Mouse (Mus musculus): ENCODE results near the gene Tstd2. TPM values are rescaled to one million over a fixed set of nuclear protein-coding genes. Genes with fewer than 3 reads are reported as not detected.

Tstd2 gene
- polyA plus RNA-seq, 1 experiment from 2014 or later, result 25.3 TPM

DNA sequence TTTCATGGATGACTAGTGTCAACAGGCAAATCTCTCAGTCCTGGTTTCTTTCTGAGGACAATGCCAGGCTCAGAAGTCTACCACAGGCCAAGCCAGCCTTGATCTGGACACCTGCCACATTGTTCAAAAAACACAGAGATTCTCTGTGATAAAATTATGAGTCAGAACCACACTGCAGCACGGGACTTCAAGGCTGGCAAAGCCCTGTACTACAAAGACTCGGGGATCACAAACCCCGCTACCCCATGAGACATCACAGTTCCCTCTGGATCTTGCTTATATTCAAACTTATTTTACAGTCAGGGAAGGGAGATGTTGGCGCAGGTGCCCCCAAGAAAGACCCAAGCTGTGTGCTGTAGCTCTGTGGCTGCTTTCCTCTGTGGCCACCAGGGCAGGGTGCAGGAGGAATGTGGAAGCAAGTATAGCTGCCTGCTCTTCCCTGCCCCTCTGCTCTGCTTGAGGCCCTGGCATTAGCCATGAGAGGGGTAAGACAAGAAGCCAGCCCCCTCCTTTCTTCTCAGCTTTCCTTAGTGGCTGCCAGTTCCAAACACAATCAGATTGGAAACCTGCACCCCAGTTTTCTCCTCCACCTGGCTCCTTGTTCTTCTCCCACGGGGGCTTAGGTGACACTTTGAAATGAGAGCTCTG, 45.9 kb downstream of the Tstd2 start:
- peaks cover 10% of the 10 kb centered on the region for H3K4me1 ChIP-seq (ENCODE audit: control insufficient read depth, insufficient read depth, low read length)
- H3K27ac ChIP-seq (ENCODE audit: low read length), result no peak overlapping the region
- peaks cover 42% of the 10 kb centered on the region for H3K36me3 ChIP-seq (ENCODE audit: control insufficient read depth, insufficient read depth)
- no peak overlapping the region for H3K4me2 ChIP-seq (ENCODE audit: low read depth, low read length)
- no peak for ATAC-seq (replicated peaks; ENCODE audit: extremely low read depth, insufficient read depth, low FRiP score)
- H3K4me3 ChIP-seq (ENCODE audit: low read length), result no peak overlapping the region
- H3K9me3 ChIP-seq (replicated peaks; ENCODE audit: control insufficient read depth, low read length), result no peaks in the 10 kb centered on the region
- H3K27me3 ChIP-seq (ENCODE audit: control insufficient read depth, insufficient read depth, low read length), result no peaks in the 10 kb centered on the region
- WGBS, result 76% methylated on average over 5 of the region's 5 CpGs
- no peak overlapping the region for H3K9ac ChIP-seq (ENCODE audit: low read length)

GRCm38 (mm10) chr4:46089524-46090125, 48.9 kb downstream of the Tstd2 start:
- H3K27me3 ChIP-seq (ENCODE audit: control insufficient read depth, insufficient read depth, low read length), result no peaks in the 10 kb centered on the region
- no peak for ATAC-seq (replicated peaks; ENCODE audit: extremely low read depth, insufficient read depth, low FRiP score)
- no peak overlapping the region for H3K9ac ChIP-seq (ENCODE audit: low read length)
- no peaks in the 10 kb centered on the region for H3K9me3 ChIP-seq (replicated peaks; ENCODE audit: control insufficient read depth, low read length)
- H3K36me3 ChIP-seq (ENCODE audit: control insufficient read depth, insufficient read depth), result peaks cover 28% of the 10 kb centered on the region
- H3K4me2 ChIP-seq (ENCODE audit: low read depth, low read length), result no peak overlapping the region
- H3K4me3 ChIP-seq (ENCODE audit: low read length), result no peak overlapping the region
- peaks cover 20% of the 10 kb centered on the region for H3K4me1 ChIP-seq (ENCODE audit: control insufficient read depth, insufficient read depth, low read length)
- no peak overlapping the region for H3K27ac ChIP-seq (ENCODE audit: low read length)
- 92% methylated on average over 14 of the region's 14 CpGs for WGBS

GRCm38 (mm10) chr4:46087852-46088251, 50.6 kb downstream of the Tstd2 start:
- Histone ChIP-seq H3K9me3 (replicated peaks; ENCODE audit: control insufficient read depth, low read length) (no peaks in the 10 kb centered on the region), H3K27me3 (ENCODE audit: control insufficient read depth, insufficient read depth, low read length) (no peaks in the 10 kb centered on the region), H3K4me2 (ENCODE audit: low read depth, low read length) (no peak overlapping the region), H3K27ac (ENCODE audit: low read length) (peak overlapping the region; percentile 81), H3K36me3 (ENCODE audit: control insufficient read depth, insufficient read depth) (peaks cover 23% of the 10 kb centered on the region), H3K4me1 (ENCODE audit: control insufficient read depth, insufficient read depth, low read length) (peaks cover 20% of the 10 kb centered on the region), H3K9ac (ENCODE audit: low read length) (no peak overlapping the region), H3K4me3 (ENCODE audit: low read length) (no peak overlapping the region)
- ATAC-seq (replicated peaks; ENCODE audit: extremely low read depth, insufficient read depth, low FRiP score), result 0 out of 2 replicates have a peak, but pooled peaks have one; percentile 50
- 15% methylated on average over 4 of the region's 5 CpGs for WGBS

GRCm38 (mm10) chr4:46087427-46087771, 51.1 kb downstream of the Tstd2 start:
- no peak overlapping the region for H3K4me2 ChIP-seq (ENCODE audit: low read depth, low read length)
- H3K36me3 ChIP-seq (ENCODE audit: control insufficient read depth, insufficient read depth), result peaks cover 19% of the 10 kb centered on the region
- peaks cover 20% of the 10 kb centered on the region for H3K4me1 ChIP-seq (ENCODE audit: control insufficient read depth, insufficient read depth, low read length)
- H3K9ac ChIP-seq (ENCODE audit: low read length), result 0 out of 2 replicates have a peak overlapping the region, but pooled peaks have one; percentile 9
- ATAC-seq (replicated peaks; ENCODE audit: extremely low read depth, insufficient read depth, low FRiP score), result no peak
- WGBS, result 36% methylated on average over 7 of the region's 7 CpGs
- peak overlapping the region; percentile 81 for H3K27ac ChIP-seq (ENCODE audit: low read length)
- H3K9me3 ChIP-seq (replicated peaks; ENCODE audit: control insufficient read depth, low read length), result no peaks in the 10 kb centered on the region
- no peak overlapping the region for H3K4me3 ChIP-seq (ENCODE audit: low read length)
- H3K27me3 ChIP-seq (ENCODE audit: control insufficient read depth, insufficient read depth, low read length), result no peaks in the 10 kb centered on the region

DNA sequence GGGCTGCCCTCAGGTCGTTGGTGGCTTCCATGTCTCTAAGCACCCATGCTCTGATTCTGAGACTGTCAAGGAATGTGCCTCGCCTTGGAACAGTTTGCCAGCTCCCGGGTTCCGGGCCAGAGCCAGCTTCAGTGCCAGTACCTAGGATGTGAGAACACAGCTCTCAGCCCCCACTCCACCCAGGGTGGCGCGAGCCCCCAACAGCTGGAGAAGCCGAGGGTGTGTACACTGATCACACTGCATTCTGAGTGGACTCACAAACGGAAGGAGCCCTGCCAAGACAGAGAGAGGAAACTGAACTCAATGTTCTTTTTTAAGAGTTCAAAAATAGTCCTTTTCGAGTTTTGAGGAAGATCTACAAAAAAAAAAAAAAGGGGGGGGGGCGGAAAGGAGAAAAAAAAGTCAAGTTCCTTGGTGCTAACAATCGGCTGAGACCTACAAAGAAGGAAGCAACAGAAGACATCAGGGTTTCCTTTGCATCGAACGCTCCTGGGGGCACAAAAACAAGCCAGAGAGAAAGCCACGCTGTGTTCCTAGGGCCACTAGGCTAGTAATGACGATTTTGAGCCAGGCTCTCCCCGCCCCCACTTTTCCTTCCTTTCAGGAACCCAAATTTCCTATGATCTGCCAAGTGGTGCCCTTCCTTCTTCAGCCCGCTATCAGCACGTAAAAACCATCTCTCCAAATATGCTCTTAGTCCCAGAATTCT, 51.6 kb downstream of the Tstd2 start:
- peaks cover 13% of the 10 kb centered on the region for H3K36me3 ChIP-seq (ENCODE audit: control insufficient read depth, insufficient read depth)
- ATAC-seq (replicated peaks; ENCODE audit: extremely low read depth, insufficient read depth, low FRiP score), result no peak
- no peaks in the 10 kb centered on the region for H3K9me3 ChIP-seq (replicated peaks; ENCODE audit: control insufficient read depth, low read length)
- no peak overlapping the region for H3K4me3 ChIP-seq (ENCODE audit: low read length)
- H3K9ac ChIP-seq (ENCODE audit: low read length), result no peak overlapping the region
- peaks cover 20% of the 10 kb centered on the region for H3K4me1 ChIP-seq (ENCODE audit: control insufficient read depth, insufficient read depth, low read length)
- 61% methylated on average over 17 of the region's 18 CpGs for WGBS
- H3K27me3 ChIP-seq (ENCODE audit: control insufficient read depth, insufficient read depth, low read length), result no peaks in the 10 kb centered on the region
- peak overlapping the region; percentile 81 for H3K27ac ChIP-seq (ENCODE audit: low read length)
- H3K4me2 ChIP-seq (ENCODE audit: low read depth, low read length), result no peak overlapping the region

- Histone ChIP-seq H3K27me3 (ENCODE audit: control insufficient read depth, insufficient read depth, low read length) (no peaks in the 10 kb centered on the region), H3K4me2 (ENCODE audit: low read depth, low read length) (no peak overlapping the region), H3K9ac (ENCODE audit: low read length) (no peak overlapping the region), H3K36me3 (ENCODE audit: control insufficient read depth, insufficient read depth) (peaks cover 7% of the 10 kb centered on the region), H3K4me1 (ENCODE audit: control insufficient read depth, insufficient read depth, low read length) (peaks cover 22% of the 10 kb centered on the region), H3K9me3 (replicated peaks; ENCODE audit: control insufficient read depth, low read length) (no peaks in the 10 kb centered on the region), H3K4me3 (ENCODE audit: low read length) (no peak overlapping the region), H3K27ac (ENCODE audit: low read length) (no peak overlapping the region)
- WGBS, result 49% methylated on average over 9 of the region's 9 CpGs
- peak; percentile 43; the same call in 1 of the 2 replicates for ATAC-seq (replicated peaks; ENCODE audit: extremely low read depth, insufficient read depth, low FRiP score)
Observed at GRCm38 (mm10) chr4:46085223-46085811, 53.2 kb downstream of the Tstd2 start.

GRCm38 (mm10) chr4:46084416-46085172, 53.9 kb downstream of the Tstd2 start:
- H3K27me3 ChIP-seq (ENCODE audit: control insufficient read depth, insufficient read depth, low read length), result no peaks in the 10 kb centered on the region
- H3K27ac ChIP-seq (ENCODE audit: low read length), result peak overlapping the region; percentile 2; the same call in 1 of the 2 replicates
- H3K36me3 ChIP-seq (ENCODE audit: control insufficient read depth, insufficient read depth), result peaks cover 14% of the 10 kb centered on the region
- H3K4me1 ChIP-seq (ENCODE audit: control insufficient read depth, insufficient read depth, low read length), result peaks cover 22% of the 10 kb centered on the region
- 71% methylated on average over 9 of the region's 9 CpGs for WGBS
- H3K4me2 ChIP-seq (ENCODE audit: low read depth, low read length), result no peak overlapping the region
- no peaks in the 10 kb centered on the region for H3K9me3 ChIP-seq (replicated peaks; ENCODE audit: control insufficient read depth, low read length)
- no peak overlapping the region for H3K4me3 ChIP-seq (ENCODE audit: low read length)
- no peak for ATAC-seq (replicated peaks; ENCODE audit: extremely low read depth, insufficient read depth, low FRiP score)
- 0 out of 2 replicates have a peak overlapping the region, but pooled peaks have one; percentile 22 for H3K9ac ChIP-seq (ENCODE audit: low read length)

DNA sequence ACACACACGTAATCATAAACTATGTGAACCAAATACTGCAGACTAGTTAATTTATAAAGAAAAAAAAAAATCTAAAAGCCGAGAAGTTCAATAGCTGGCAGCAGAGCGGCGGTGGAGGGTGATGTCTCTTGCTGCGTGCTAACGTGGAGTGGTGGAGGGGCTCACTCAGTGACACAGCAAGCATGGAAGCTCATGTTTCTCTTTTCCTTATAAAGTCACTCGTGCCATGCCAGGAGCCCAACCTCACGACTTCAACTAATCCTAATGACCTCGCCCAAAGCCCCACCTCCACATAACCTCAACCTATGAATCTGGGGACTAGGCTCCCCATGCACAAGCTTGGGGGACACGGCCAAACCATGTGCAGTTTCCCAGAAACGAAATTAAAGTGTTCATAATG, 55.9 kb downstream of the Tstd2 start:
- Histone ChIP-seq H3K27me3 (ENCODE audit: control insufficient read depth, insufficient read depth, low read length) (no peaks in the 10 kb centered on the region), H3K4me3 (ENCODE audit: low read length) (no peak overlapping the region), H3K27ac (ENCODE audit: low read length) (no peak overlapping the region), H3K36me3 (ENCODE audit: control insufficient read depth, insufficient read depth) (peaks cover 28% of the 10 kb centered on the region), H3K4me1 (ENCODE audit: control insufficient read depth, insufficient read depth, low read length) (peaks cover 16% of the 10 kb centered on the region), H3K9me3 (replicated peaks; ENCODE audit: control insufficient read depth, low read length) (no peaks in the 10 kb centered on the region), H3K4me2 (ENCODE audit: low read depth, low read length) (no peak overlapping the region), H3K9ac (ENCODE audit: low read length) (no peak overlapping the region)
- ATAC-seq (replicated peaks; ENCODE audit: extremely low read depth, insufficient read depth, low FRiP score), result no peak
- WGBS, result 71% methylated on average over 11 of the region's 11 CpGs
